Mouse (Mus musculus) layer of hippocampus, adult 8-10 months (tissue): Measurements from ENCODE around the gene Kctd11. TPM values are rescaled to one million over a fixed set of nuclear protein-coding genes. Genes with fewer than 3 reads are reported as not detected.

Experiments
- DNase-seq, 2 experiments: peaks; one replicate each; pipeline ENCODE4 v3.0.0; 2022; ENCODE audit warnings: low spot score in 2 of 2
- total RNA-seq, 4 experiments: library from RNA; stranded (reverse); gene quantifications; 2 replicates each; pipeline ENCODE4 v1.2.4; 2022

Gene Kctd11
- total RNA-seq, 4 experiments from 2014 or later = 1.4 to 2.8 (median 1.6) TPM

DNA sequence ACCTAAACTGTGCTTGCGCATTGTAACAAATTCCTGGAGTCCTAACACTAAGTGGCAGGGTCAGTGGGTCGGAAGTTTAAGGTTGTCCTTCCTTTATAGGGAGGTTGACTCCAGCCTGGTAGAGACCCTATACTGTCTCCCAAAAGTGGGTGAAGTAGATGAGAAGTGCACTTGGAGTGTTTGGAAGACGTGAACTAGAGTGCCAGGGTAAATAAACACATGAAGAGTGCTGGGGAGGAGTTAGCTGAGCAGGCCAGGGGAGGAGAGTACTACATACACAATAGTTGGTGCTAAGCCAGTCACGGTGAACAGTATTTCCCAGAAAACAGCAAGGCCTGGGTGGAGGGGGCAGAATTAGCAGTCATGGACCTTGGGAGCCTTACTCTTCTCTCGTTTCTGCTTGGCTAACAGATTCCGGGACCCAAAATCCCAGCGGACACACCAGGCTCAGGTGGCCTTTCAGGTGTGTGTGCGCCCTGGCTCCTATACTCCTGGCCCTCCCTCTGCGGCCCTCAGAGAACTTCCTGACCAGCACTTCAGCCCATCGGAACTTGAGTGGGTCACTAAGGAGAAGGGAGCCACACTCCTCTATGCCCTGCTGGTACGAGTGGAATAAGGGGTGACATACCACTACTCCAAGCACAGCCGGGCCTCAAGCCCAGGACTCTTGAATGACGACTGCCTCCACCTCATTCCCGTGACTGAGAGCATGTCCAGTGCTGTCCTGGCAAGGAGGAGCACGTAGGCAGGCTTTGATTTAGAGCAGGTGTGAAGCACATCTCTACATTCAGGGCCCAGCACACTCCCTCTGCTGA is 31.7 kb upstream of the Kctd11 start:
- no peak for DNase-seq

DNA sequence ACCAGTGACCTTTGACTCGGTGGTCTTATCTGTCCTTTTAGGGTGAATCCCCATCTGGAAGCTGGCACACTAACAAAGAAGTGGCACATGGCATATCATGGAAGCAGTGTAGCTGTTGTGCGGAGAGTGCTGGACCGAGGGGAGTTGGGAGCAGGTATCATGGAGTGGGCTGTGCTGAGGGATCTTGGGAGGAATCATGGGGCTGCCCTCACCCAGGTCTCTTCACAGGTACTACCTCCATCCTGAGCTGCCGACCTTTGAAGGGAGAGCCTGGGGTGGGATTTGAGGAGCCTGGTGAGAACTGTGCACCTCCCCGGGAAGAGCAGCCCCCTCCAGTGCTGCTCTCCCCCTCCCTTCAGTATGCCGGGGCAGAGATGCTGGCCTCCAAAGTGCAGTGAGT is 30.5 kb upstream of the Kctd11 start:
- no peak for DNase-seq

DNA sequence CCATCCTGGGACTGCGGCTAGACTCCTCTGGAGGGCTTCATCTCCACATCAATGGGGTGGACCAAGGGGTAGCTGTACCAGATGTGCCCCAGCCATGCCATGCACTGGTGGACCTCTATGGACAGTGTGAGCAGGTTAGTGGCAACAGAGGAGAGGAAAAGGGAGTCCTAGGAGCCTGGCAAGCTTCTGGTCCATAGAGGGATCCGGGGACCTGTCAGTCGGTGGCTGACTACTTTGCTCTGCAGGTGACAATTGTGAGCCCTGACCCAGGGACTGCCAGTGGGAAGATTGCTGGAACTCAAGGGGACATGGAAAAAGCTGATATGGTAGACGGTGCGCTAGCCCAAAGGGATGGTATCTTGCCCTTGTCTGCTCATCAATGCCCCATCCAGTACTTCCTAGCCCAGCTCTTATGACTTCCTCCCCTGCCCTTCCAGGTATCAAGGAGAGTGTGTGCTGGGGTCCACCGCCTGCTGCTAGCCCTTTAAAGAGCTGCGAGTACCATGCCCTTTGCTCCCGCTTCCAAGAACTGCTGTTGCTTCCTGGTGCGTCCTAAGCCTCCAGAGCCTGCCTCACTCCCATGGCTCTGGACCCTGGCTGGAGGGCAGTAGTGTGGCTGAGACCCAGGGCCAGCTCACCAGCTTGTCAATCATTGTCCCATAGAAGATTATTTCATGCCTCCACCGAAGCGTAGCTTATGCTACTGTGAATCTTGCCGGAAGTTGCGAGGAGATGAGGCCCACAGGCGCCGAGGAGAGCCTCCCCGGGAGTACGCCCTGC is 29.8 kb upstream of the Kctd11 start:
- DNase-seq = no peak

DNA sequence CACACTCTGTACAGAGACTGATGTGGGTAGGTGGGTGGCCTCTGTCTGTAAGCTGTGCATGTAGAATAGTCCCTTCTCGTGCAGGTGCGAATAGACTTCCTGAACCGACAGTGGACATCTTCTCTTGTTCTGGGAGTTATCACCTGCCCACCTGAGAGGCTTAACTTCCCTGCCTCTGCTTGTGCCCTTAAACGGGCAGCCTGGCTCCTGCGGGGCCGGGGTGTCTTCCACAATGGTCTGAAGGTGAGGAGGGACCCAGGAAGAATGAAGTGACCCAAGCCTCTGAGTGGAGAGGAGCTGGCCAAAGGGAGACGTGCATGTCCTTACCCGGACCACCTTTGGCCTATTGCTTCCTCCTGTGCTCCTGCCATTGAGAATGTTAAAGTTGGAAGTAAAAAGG is 29.0 kb upstream of the Kctd11 start:
- no peak for DNase-seq

DNA sequence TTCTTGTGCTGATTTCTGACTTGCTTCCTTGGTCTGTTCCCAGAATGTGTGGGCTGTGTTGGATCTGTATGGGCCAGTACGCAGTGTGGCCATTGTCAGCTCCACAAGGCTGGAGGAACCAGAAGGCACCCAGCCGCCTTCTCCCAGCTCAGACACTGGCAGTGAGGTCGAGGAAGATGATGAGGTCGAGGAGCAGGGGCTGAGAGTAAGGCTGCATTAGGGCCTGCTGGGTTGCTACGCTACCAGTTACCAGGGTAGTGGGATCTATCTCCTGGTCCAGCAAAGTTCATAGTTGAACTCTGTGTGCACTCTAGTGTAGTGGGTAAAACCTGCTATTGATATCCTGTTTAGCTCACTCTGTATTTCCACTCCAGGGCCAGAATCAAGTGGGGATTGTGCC is 28.0 kb upstream of the Kctd11 start:
- no peak for DNase-seq

DNA sequence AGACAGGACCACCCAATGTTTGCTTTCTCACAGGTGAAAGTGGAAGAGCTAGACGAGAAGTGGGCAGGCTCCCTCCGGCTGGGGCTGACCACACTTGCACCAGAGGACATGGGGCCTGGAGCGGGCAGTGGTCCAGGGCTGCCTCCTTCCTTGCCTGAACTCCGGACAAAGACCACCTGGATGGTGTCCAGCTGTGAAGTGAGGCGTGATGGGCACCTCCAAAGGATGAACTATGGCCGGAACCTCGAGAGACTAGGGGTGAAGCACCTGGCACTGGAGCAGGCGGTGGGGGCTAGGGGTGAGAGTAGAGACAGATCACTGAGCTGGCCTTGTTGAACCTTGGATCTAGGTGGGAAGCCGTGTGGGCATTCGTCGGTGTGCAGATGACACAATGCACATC is 27.4 kb upstream of the Kctd11 start:
- no peak for DNase-seq

DNA sequence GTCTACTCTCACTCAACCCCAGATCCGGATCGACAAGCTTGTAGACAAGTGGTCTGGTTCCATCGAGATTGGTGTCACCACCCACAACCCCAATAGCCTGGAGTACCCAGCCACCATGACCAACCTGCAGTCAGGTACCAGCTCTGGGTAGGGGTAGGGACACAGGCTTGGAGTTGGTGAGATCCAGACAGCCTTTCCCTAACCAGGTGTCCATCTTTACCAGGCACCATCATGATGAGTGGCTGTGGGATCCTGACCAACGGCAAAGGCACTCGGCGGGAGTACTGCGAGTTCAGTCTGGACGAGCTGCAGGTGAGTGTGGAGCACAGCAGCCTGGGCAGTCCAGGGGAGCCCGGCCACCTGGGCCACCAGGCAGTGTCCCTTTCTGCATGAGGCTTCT is 23.1 kb upstream of the Kctd11 start:
- no peak for DNase-seq

DNA sequence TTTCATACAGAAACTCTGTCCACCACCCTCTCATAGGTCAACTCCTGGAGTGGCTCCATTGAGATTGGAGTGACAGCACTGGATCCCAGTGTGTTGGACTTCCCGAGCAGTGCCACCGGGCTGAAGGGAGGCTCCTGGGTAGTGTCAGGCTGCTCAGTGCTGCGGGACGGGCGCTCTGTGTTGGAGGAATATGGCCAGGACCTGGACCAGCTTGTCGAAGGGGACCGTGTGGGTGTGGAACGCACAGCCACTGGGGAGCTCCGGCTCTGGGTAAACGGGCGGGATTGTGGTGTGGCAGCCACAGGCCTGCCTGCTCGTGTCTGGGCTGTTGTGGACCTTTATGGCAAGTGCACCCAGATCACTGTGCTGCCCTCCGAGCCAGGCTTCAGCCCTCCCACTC is 21.8 kb upstream of the Kctd11 start:
- DNase-seq = no peak

DNA sequence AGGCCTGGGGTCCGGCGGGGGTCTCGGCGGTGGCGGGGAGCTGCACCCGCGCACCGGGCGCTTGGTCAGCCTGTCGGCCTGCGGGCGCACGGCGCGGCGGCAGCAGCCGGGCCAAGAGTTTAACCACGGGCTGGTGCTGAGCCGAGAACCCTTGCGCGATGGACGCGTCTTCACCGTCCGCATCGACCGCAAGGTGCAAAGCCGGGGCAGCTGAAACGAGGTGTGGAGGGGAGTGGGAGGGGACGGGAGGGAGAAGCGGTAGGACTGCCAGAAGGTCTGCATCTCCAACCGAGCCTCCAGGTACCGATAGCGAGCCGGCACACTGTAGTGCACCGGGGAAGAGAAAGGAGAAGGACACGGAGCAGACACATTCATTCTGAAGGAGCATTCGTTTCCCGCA is 20.8 kb upstream of the Kctd11 start:
- DNase-seq = no peak

DNA sequence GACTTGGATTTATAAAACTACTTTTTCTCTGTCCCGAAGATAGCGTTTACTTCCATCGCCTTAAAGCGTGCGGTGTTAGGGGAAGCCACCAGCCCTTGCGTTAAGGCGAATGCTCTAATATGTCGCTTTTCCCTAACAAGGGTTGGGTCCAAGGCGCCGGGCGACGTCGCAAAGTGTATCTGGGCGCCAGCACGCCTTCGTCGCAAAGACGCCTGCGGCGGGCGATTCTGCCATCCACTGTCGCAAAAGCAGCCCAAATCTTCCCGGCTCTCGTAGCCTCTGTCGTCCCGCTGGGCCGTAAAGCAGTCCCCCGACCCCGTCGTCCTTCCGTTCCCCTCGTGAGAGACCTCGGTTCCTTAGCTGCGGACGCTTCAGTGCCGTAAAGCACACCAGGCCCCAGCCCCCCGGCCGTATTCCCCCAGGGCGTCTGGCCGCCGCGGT is 20.2 kb upstream of the Kctd11 start:
- peak; percentile 98 for DNase-seq

DNA sequence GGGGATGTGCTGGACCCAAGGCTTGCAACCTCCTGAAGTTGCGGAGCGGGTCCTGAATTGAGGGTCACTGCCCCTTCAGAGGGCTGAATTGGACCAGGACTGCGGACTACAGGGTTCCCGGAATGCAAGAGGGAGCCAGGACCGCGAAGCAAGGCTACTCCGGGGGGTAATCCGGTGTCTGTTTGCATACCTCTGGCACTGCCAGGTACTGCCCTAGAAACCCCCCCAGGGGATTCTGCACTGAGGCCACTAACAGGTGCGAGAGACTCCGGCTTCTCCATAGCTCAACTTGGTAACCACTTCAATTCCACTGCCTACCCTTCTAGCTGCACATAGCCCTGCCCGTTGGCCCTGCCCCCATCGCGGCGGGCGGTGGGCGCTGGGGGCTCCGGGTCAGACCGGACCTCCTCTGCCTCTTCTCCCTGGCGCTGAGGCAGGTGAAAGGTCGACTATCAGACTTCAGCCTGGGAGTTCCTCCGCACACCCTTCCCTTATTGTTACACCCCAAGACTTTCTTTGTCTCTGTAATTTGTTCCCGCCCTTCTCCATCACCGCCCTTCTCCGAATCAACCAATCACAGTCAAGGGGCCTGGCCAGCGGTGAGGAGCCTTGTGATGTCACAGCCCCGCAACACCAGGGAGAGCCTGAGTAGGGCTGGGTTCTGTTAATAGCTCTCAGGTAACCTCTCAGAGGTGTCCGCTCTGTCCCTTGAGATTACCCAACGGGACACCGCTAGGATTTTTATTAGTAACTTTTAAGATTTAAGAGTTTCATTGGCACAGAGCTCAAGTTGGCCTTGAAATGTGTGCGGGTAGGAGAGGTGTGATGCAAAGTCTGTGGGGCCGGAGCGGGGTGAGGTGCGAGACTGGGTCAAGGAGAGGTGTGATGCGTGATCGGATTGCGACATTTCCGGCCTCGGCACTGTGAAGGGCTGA is 19.5 kb upstream of the Kctd11 start, which contains the start of the genes 2810408A11Rik and Neurl4:
2810408A11Rik (minus strand) TSS at position 517 of the 935 bp plus-strand sequence.
Neurl4 (plus strand) TSS at position 602 of the 935 bp plus-strand sequence.
- DNase-seq = peak; percentile 86 to 90

DNA sequence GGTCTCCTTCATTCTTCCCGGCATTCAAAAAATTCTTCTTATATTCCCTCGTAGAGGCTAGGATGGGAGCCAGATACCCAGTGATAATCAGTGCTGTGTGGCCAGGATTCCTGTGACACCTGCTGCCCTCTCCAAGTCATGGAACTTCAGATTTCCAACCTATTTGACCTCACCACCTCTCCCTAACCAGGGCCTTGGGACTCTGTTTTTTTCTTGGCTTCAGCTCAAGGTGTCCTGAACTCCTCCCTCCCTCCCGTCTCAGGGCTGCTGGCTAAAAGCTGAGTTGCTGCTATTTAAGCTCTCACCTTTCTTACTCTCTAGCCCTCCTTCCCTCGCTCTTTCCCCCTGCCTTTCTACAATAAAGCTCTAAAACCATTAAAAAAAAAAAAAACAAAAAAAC is 18.7 kb upstream of the Kctd11 start:
- no peak for DNase-seq

DNA sequence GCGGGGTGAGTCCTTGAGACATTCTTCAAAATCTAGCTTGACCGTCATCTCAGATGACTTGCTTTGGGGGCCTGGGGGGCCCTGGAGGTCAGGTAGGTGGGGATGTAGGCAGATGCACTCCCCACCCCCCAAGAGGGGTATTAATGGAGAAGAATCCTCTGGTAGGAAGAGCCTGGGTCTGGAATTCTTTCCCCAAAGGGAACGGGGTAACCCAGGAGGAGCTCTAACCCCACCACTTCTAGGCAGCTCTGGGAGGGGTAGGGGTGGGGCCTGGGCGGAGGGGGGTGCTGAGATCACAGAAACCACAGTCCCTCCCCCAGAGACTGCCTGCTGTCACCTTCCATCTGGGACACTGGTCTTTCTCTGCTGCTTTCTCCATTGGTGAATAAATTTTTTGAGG is 14.1 kb upstream of the Kctd11 start, which contains the start of gene Acap1:
Acap1 (minus strand) TSS at position 249 of the 400 bp plus-strand sequence.
- no peak for DNase-seq

DNA sequence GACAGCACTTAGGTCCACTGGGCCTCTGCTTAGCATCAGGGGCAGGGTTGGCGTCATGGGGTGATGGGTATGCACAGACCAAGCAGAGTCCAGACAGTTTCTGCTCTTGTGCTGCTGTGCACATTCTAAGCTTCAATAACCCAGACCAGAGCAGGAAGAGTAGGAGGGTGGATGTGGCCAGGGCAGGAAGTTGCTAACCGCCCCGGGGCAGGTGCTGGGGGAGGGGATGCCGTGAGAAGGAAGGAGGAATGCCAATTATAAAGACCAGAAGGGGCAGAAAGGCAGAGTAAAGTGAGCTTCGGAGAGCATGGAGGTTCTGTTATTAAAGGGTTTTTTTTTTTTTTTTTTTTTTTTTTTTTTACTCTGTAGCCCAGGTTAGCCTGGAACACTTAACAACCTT is 13.5 kb upstream of the Kctd11 start:
- DNase-seq = no peak

DNA sequence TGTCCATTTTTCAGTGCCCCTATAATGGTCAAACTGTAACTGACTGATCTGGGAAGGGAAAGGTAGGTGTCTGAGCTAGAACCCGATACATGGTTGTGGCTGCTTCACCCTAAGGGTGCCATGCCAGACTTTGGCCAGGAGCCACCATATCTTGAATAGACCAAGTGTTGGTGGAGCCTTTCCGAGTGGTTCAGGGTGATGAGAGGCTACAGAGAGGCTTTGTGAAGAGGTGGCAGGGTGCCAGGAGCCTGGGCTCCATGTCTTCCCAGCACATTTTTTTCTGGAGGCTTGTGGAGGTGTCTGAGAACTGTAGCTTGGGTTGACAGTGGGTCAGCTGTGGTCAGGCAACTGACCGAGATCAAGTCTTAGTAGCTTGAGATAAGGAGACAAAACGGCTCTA is 10.3 kb upstream of the Kctd11 start:
- peak in 1 of 2 experiments; percentile 56 for DNase-seq

DNA sequence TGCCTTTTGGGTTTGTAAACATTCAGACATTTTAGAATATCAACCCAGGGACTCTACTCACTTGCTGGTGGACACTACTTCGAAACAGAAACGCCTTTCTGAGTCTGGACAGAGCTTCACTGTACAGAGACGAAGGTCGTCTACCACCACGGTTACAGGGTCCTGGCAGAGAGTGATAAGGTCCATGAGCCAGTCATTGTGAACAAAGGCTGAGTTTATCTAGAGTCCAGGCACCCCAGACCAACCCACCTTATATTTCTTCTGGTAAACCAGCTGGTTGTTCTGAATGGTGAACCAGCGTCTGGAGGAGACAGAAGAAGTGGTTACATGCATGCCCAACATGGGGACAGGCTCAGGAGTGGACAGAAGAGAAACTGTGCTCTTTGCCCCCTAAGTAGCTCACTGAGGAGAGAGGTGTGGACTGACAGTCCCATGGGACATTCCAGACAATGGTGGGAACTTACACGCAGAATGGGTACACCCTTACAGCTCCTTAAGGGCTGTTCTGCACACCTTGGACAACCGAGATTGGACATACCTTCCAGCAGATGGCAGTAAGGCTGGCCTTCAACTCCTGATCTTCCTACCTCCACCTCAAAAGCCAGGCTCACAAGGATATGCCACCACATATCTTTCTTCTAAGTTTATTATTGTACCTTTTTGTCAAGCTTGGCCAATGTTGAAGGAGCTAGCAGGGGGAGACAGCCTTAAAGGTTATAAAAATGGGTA is 5.9 kb upstream of the Kctd11 start:
- no peak for DNase-seq

DNA sequence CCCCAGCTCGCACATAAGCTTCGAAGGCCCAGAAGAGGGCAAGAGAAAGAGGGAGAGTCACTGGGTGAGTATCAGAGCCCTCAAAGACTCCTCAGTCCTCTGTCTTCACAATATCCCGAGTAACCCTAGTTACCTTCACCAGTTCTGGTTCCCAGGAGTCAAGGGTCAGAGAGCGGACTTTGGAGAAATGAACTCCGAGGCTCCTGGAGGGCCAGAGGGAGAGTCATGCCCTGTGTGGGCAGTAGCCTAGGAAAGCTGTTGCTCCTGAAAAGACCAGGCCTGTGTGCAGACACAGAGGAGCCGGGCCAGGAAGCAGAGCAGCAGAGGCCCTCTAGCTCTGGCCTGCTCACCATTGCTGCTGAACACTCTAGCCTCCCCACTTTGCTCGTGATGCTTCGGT is 3.5 kb upstream of the Kctd11 start:
- no peak for DNase-seq

DNA sequence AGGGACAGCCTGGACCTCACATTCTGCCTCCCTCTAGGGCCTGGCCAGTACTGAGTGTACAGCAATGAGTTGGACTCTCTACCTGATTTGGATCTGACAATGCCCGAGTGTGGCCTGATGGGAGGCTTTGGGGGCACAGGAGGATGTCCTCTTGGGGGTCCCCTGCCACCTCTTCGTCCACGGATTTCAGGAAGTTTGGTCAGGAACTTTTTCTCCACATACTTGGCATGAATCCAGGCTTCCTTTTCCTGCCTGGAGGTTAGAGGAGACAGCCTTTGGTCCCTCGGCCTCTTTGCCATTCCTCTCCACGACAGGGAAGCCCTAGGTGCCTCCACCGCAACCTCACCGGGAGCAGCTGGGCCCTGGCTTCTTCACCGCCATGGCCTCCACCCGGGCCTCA is 3.0 kb upstream of the Kctd11 start:
- no peak for DNase-seq

DNA sequence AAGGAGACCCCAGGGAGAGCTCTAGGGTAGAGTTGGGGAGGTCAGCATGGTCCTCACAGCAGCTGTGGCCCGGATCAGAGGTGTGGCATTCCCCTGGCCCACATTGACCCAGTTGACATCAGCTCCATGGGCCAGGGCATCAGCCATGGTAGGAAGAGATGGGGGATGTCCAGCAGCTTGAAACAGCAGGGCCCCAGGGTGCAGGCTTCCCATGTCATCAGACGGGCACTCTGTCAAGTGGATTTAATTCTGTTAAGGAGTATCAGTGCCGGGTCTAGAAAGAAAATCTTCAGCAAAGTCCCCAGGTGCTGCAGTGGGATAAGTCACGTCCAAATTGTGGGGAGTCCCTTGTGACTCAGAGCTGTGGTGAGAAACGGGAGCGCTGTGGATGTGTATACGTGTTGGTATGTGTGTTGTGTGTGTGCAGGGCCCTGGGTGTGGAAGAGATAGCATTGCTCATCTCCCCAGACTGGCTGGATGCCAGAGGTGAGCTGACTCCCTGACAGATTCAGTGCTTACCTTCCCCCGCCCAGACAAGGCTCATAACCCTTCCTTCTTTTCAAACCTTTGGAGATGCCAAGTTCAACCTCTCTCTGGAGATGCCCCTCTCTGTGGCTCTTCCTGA is 2.4 kb upstream of the Kctd11 start:
- no peak for DNase-seq

DNA sequence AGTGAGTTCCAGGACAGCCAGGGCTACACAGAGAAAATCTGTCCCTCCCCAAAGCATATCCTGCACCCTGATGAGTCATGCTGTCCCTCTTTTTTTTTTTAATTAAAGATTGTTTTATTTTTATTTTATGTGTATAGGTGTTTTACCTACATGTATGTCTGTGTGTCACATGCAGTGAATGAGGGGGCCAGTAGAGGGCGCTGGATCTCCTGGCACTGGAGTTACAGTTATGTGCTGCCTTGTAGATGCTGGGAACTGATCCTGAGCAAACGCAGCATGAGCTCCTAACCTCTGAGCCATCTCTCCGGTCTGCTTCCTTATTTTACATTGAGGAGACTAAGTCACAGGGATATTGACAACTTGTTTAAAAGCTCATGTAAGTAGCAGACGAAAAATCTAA is 1.9 kb upstream of the Kctd11 start:
- no peak for DNase-seq
